Mouse (Mus musculus): ENCODE data around the gene Grik4. TPM values are rescaled to one million over a fixed set of nuclear protein-coding genes. Genes with fewer than 3 reads are reported as not detected.

Gene Grik4
- polyA plus RNA-seq, 1 experiment = 9.8 TPM

DNA sequence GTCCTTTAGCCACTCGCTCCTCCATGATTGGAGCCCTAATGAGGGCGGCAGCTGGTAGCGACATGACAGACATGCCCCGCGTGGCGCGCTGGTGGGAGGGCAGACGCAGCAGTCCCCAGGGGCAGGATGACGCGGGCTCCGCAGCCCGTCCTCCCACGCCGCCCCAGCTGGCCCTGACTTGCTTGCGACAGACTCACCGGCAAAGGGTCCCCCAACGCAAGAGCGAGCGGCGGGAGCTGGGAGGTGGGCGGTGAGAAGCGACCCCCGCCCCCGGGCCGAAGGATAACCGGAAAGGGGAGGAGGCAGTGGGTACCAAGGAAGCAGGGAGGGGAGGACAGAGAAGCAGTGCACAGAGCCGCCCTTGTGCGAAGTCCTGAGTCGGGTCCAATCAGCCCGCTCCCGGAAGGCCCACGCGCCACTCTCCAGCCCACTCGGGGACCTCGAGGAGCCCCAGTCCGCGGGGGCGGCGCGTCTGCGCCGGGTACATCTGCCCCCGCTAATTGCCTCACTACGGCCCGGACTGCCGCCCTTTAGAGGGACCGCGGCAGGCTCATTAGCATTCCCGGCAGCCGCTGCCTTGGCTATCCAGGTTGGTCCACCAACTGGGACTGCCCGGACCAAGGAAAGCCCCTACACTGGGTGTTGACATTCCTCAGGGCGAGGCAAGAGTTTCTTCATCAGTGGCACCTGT, 46.8 kb downstream of the Grik4 start:
- DNase-seq (ENCODE audit: low read depth) = peak; percentile 82
- TF ChIP-seq CTCF (IDR thresholded peaks at IDR 0.05; ENCODE audit: borderline replicate concordance, extremely low read depth, insufficient read depth, insufficient read length) (no peak), POLR2A (IDR thresholded peaks at IDR 0.05; ENCODE audit: borderline replicate concordance, extremely low read depth, insufficient read depth, insufficient read length, poor library complexity, severe bottlenecking) (0 out of 2 replicates have a peak, but pooled peaks have one; percentile 7)

DNA sequence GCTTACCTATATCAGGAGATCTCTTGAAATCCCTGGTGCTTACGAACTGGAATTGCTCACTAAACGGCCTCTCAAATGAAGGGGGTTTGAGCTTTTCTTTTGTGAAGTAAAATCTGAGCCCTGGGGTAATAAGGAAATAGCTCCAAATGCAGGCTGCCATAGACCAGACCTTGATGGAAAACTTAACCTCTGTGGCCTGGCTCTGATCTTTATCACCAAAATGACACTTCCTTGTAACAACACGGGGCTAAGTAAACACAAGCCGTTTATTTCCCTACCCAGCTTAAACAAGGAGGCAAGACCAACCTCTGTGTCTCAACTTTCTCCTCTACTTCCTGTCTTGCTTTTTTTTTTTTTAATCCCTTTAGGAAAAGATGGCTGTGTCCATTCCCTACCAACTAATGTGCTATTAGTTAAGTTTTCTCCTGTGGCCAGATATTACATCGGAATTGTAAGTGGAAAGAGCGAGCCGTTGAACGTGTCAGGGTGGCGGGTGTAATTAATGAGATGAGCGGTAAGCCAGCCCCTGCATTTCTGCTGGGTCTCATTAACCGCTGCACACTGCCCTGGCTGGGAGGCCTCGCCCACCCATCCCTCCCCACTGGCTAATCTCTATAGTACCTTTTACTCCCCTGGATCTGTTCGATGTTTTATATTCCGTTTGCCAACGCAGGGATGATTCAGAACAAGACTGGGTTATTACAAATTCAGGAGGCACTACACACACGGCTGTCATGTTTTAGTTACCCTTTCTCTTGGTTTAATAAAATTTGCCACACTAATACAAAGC, 47.7 kb downstream of the Grik4 start:
- peak; percentile 73 for DNase-seq (ENCODE audit: low read depth)

DNA sequence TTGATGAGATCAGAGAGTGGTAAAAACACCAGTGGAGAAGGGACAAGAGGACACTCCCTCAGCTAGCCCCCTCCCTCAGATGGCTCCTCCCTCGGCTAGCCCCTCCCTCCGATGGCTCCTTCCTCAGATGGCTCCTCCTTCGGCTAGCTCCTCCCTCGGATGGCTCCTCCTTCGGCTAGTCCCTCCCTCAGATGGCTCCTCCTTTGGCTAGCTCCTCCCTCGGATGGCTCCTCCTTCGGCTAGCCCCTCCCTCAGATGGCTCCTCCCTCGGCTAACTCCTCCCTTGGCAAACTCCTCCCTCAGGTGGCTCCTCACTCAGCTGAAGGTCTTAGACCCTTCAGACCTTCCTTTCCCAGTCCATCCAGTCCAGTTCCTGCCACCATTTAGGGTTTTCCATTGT, 51.5 kb downstream of the Grik4 start:
- TF ChIP-seq POLR2A (IDR thresholded peaks at IDR 0.05; ENCODE audit: borderline replicate concordance, extremely low read depth, insufficient read depth, insufficient read length, poor library complexity, severe bottlenecking) (no peak), CTCF (IDR thresholded peaks at IDR 0.05; ENCODE audit: borderline replicate concordance, extremely low read depth, insufficient read depth, insufficient read length) (no peak)
- no peak for DNase-seq (ENCODE audit: low read depth)

More for the DNA sequence above, 47.7 kb downstream of the Grik4 start:
- TF ChIP-seq POLR2A (IDR thresholded peaks at IDR 0.05; ENCODE audit: borderline replicate concordance, extremely low read depth, insufficient read depth, insufficient read length, poor library complexity, severe bottlenecking) (no peak), CTCF (IDR thresholded peaks at IDR 0.05; ENCODE audit: borderline replicate concordance, extremely low read depth, insufficient read depth, insufficient read length) (no peak)

DNA sequence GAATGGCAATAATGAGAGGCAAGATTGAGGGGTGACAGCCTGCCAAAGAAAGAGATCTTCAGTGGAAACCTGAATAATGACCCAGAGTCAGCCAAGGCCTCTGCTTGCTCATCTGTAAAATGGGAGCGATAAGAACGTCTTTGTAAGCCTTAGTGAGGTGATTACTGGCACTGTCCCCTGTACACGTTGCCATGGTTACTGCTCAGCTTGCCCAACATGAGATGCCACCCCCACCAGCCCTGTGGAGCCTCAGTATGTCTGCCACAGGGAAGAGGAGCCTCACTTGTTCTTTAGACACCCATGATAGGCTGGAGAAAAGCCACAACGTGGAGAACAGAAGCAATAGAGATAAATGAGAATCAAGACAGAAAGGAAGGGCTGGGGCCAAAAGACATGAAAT, 56.4 kb downstream of the Grik4 start:
- no peak for TF ChIP-seq POLR2A (IDR thresholded peaks at IDR 0.05; ENCODE audit: borderline replicate concordance, extremely low read depth, insufficient read depth, insufficient read length, poor library complexity, severe bottlenecking)
- TF ChIP-seq CTCF (IDR thresholded peaks at IDR 0.05; ENCODE audit: borderline replicate concordance, extremely low read depth, insufficient read depth, insufficient read length) = no peak
- DNase-seq (ENCODE audit: low read depth) = no peak

DNA sequence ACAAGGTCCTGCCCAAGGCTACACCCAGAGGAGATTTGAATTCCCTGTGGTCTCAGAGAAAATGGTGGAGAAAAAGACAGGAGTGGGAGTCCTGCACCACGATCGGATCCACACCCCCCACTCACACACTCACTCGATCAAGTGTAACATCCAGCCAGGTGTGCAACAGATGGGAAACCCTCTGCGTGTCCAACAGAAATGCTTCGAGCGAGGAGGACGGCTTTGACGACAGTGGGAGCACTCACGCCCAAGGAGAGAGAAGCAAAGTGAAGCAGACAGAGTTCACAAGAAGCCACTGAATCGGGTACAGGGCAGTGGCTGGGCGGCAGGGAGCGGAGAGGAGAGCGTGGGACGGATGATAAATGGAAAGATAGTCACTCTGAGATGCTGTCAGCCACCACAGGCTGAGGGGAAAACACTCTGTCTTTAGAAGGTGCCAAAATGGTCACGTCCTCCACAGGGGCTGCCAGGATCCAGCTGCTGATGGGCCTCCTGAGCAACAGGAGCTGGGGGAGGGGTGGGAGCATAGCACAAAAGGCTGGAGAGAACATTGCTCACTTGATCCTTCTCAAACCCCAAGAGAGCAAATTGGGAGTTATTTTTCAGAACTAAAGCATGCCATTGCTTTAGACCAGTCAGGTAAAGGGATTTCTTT, 58.1 kb downstream of the Grik4 start:
- TF ChIP-seq CTCF (IDR thresholded peaks at IDR 0.05; ENCODE audit: borderline replicate concordance, extremely low read depth, insufficient read depth, insufficient read length) (no peak), POLR2A (IDR thresholded peaks at IDR 0.05; ENCODE audit: borderline replicate concordance, extremely low read depth, insufficient read depth, insufficient read length, poor library complexity, severe bottlenecking) (no peak)
- no peak for DNase-seq (ENCODE audit: low read depth)

DNA sequence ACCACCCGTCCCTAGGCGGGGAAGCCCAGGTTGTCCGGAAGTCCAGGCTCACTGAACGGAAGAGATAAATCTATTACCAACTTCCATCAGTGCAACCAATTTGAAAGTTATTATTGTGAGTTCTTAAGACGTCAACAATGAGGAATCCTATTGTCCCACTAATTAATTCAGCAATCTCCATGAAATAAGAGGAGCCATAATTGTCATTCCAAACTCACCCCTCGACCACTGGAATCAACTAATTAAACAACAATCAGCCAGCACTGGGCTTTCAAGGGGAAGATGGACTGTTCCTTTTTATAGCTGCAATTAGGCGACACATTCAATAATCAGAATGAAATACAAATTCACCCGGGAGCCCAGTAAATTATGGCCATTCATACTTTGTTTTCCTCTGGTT, 58.7 kb downstream of the Grik4 start:
- no peak for TF ChIP-seq CTCF (IDR thresholded peaks at IDR 0.05; ENCODE audit: borderline replicate concordance, extremely low read depth, insufficient read depth, insufficient read length)
- no peak for DNase-seq (ENCODE audit: low read depth)

DNA sequence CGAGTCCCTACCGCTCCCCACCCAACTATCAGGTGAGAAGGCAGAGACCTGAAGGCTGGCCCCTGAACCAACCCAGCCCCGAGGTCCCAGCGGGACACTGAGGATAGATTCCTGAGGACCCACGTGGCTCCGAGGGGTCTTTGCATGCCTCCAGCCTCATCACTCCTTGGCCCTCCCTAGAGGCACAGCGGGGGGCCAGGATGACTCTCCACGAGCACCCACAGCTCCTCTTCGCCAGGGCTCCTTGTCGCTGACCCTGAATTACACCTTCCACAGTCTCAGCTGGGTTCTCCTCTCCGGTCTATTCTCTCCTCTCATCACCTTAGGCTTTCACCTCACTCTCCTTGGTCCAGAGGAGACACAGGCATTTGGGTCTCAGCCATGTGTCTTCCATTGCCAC, 59.2 kb downstream of the Grik4 start:
- TF ChIP-seq POLR2A (IDR thresholded peaks at IDR 0.05; ENCODE audit: borderline replicate concordance, extremely low read depth, insufficient read depth, insufficient read length, poor library complexity, severe bottlenecking) (no peak), CTCF (IDR thresholded peaks at IDR 0.05; ENCODE audit: borderline replicate concordance, extremely low read depth, insufficient read depth, insufficient read length) (no peak)
- no peak for DNase-seq (ENCODE audit: low read depth)

DNA sequence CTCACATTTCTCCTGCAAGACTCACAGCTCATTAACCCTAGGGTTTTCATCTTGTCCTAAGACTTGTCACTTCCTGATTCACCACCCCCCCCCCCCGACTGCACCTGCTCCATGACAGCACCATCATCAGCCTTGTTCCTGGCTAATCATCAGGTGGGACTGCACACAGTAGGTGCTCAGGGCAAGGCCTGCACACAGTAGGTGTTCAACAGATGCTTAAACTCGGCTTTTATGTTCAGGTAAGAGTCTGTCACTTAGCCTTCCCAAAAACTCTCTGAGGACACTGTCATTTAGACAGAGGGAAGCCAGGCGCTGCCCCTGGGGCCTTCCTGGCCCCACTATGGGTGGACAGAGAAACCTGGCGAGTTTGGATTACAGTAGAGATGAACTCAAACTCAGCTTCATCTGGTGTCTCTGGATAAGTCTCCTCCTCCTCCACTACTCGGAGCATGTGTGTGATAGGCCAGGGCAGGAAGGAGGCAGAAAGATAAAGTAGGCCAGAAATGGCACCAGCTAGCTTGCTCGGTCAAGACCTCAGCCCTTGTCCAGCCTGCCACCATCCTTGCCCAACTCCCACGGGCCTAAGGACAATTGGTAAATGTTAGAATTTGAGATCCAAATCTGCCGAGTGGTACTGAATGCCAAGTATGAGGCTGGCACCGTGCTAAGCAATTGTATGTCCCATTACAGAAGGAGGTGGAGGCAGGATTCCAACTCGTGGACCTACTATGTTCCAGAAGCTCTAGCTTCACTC, 61.1 kb downstream of the Grik4 start:
- no peak for DNase-seq (ENCODE audit: low read depth)
- no peak for TF ChIP-seq CTCF (IDR thresholded peaks at IDR 0.05; ENCODE audit: borderline replicate concordance, extremely low read depth, insufficient read depth, insufficient read length)
- no peak for TF ChIP-seq POLR2A (IDR thresholded peaks at IDR 0.05; ENCODE audit: borderline replicate concordance, extremely low read depth, insufficient read depth, insufficient read length, poor library complexity, severe bottlenecking)

DNA sequence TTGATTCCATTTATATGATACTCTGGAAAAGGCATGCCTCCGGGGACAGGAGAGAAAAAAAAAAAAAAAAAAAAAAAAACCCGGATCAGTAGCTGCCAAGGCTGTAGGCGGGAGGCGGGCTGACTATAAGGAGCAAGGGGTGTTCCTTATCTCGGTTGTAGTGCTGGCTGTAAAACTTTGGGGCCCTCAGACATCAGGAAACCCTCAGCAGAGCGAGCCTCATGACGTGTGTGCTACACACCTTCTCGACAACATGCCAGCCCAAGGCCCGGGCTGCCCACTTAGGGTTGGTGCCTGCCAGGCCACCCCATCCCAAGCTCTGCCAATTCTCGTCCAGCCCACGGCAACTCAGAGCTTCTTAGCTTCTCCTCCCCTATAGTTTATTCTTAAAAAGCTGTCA, 62.0 kb downstream of the Grik4 start:
- TF ChIP-seq POLR2A (IDR thresholded peaks at IDR 0.05; ENCODE audit: borderline replicate concordance, extremely low read depth, insufficient read depth, insufficient read length, poor library complexity, severe bottlenecking) (no peak), CTCF (IDR thresholded peaks at IDR 0.05; ENCODE audit: borderline replicate concordance, extremely low read depth, insufficient read depth, insufficient read length) (no peak)

DNA sequence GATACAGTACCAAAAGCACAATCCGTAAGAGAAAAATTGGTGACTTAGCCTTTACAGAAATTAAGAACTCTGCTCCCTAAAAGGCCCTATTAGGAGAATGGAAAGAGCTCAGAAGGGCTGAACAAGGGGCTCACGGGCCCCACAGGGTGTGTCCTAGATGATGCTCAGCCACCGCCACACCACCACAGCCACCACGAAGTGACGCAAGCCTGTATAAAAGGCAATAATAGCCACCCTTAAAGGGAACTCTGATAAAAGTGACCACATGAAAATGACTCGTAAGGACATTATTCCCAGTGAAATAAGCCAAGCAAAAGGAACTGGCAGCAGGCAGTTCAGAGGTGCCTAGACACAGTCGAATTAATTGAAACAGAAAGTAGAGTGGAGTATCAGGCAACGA, 63.3 kb downstream of the Grik4 start:
- no peak for DNase-seq (ENCODE audit: low read depth)
- no peak for TF ChIP-seq POLR2A (IDR thresholded peaks at IDR 0.05; ENCODE audit: borderline replicate concordance, extremely low read depth, insufficient read depth, insufficient read length, poor library complexity, severe bottlenecking)
- TF ChIP-seq CTCF (IDR thresholded peaks at IDR 0.05; ENCODE audit: borderline replicate concordance, extremely low read depth, insufficient read depth, insufficient read length) = no peak

More for the DNA sequence above, 62.0 kb downstream of the Grik4 start:
- no peak for DNase-seq (ENCODE audit: low read depth)

DNA sequence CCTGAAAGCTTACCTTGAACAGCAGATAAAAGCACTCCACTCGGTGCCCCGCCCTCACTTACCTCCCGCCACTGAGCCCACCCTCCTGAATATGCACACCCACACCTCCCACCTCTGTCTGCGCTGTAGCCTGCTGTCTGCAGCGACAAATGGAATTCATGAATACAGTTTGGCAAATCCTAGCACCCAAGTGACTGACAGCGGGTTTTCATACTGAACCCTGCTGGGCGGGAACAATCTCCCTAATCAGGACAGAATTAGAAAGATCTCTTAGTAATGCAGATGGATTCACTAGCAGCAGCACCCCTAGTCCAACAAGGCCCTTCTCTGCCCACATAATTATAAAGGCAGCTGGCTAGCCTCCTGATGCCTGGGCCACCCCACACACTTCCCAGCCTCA, 65.9 kb downstream of the Grik4 start:
- peak; percentile 85 for DNase-seq (ENCODE audit: low read depth)
- TF ChIP-seq POLR2A (IDR thresholded peaks at IDR 0.05; ENCODE audit: borderline replicate concordance, extremely low read depth, insufficient read depth, insufficient read length, poor library complexity, severe bottlenecking) (no peak), CTCF (IDR thresholded peaks at IDR 0.05; ENCODE audit: borderline replicate concordance, extremely low read depth, insufficient read depth, insufficient read length) (no peak)

All from brain, embryonic 14.5 days (tissue).